Mouse (Mus musculus): ENCODE data around the gene Brd3os. TPM values are rescaled to one million over a fixed set of nuclear protein-coding genes. Genes with fewer than 3 reads are reported as not detected.
A peak's percentile ranks its signal among the peaks of the same experiment; 100 is the strongest.

Brd3os gene
- total RNA-seq (2021): 10 to 100 TPM; 23.6 to 24.5 TPM
- long read RNA-seq, experiment 1, transcript Brd3os-202 (1 exons, 1,898 nt): major isoform, 17 of 21 reads
- long read RNA-seq, experiment 1, partial matches to known transcripts: 0 of 21 reads
- long read RNA-seq, experiment 1, other reads (novel, unspliced or antisense): 4 of 21 reads
- long read RNA-seq, experiment 2, transcript Brd3os-202 (1 exons, 1,898 nt): major isoform, 28 of 36 reads
- long read RNA-seq, experiment 2, partial matches to known transcripts: 0 of 36 reads
- long read RNA-seq, experiment 2, other reads (novel, unspliced or antisense): 8 of 36 reads

GRCm38 (mm10) chr2:27441767-27442707, at the start of gene Brd3os:
TSS of gene Brd3os (plus strand) at chr2:27442324.
- TF ChIP-seq CTCF (conservative IDR thresholded peaks at IDR 0.05): no peak
- Histone ChIP-seq H3K27ac (peak within 1 kb of the TSS; percentile 93), H3K4me3 (peak within 1 kb of the TSS; percentile 93)
- DNase-seq (ENCODE audit: low spot score in 2 of 2): peak; percentile 94 to 97

GRCm38 (mm10) chr2:27394158-27394832, 47.8 kb upstream of the Brd3os start:
- no peak overlapping the region for H3K27ac ChIP-seq
- no peak for TF ChIP-seq CTCF (conservative IDR thresholded peaks at IDR 0.05)

GRCm38 (mm10) chr2:27396656-27397440, 45.3 kb upstream of the Brd3os start:
- no peak for TF ChIP-seq CTCF (conservative IDR thresholded peaks at IDR 0.05)
- 0 out of 2 replicates have a peak overlapping the region, but pooled peaks have one; percentile 23 for H3K27ac ChIP-seq
- peak; percentile 49 to 63 for DNase-seq (ENCODE audit: low spot score in 2 of 2)

More at GRCm38 (mm10) chr2:27394158-27394832, 47.8 kb upstream of the Brd3os start:
- DNase-seq (ENCODE audit: low spot score in 2 of 2): no peak
- no peak overlapping the region for H3K4me3 ChIP-seq

GRCm38 (mm10) chr2:27400083-27400482, 42.0 kb upstream of the Brd3os start:
- no peak overlapping the region for H3K27ac ChIP-seq
- H3K4me3 ChIP-seq: no peak overlapping the region
- no peak for TF ChIP-seq CTCF (conservative IDR thresholded peaks at IDR 0.05)
- DNase-seq (ENCODE audit: low spot score in 2 of 2): no peak

More at GRCm38 (mm10) chr2:27396656-27397440, 45.3 kb upstream of the Brd3os start:
- H3K4me3 ChIP-seq: no peak overlapping the region

- Histone ChIP-seq H3K27ac (no peak overlapping the region), H3K4me3 (no peak overlapping the region)
- no peak for TF ChIP-seq CTCF (conservative IDR thresholded peaks at IDR 0.05)
- DNase-seq (ENCODE audit: low spot score in 2 of 2): no peak
Measured at GRCm38 (mm10) chr2:27401544-27401943, 40.6 kb upstream of the Brd3os start.

- DNase-seq (ENCODE audit: low spot score in 2 of 2): no peak
- no peak overlapping the region for H3K27ac ChIP-seq
- H3K4me3 ChIP-seq: no peak overlapping the region
- no peak for TF ChIP-seq CTCF (conservative IDR thresholded peaks at IDR 0.05)
Measured at GRCm38 (mm10) chr2:27404375-27405093, 37.6 kb upstream of the Brd3os start.

GRCm38 (mm10) chr2:27405094-27405884, 36.8 kb upstream of the Brd3os start:
- H3K4me3 ChIP-seq: no peak overlapping the region
- DNase-seq (ENCODE audit: low spot score in 2 of 2): no peak
- no peak overlapping the region for H3K27ac ChIP-seq
- TF ChIP-seq CTCF (conservative IDR thresholded peaks at IDR 0.05): no peak

- Histone ChIP-seq H3K27ac (no peak overlapping the region), H3K4me3 (no peak overlapping the region)
- DNase-seq (ENCODE audit: low spot score in 2 of 2): no peak
- no peak for TF ChIP-seq CTCF (conservative IDR thresholded peaks at IDR 0.05)
Measured at GRCm38 (mm10) chr2:27406928-27407327, 35.2 kb upstream of the Brd3os start.

- DNase-seq (ENCODE audit: low spot score in 2 of 2): no peak
- no peak overlapping the region for H3K27ac ChIP-seq
- no peak for TF ChIP-seq CTCF (conservative IDR thresholded peaks at IDR 0.05)
- H3K4me3 ChIP-seq: no peak overlapping the region
Measured at GRCm38 (mm10) chr2:27408194-27408593, 33.9 kb upstream of the Brd3os start.

- no peak for DNase-seq (ENCODE audit: low spot score in 2 of 2)
- Histone ChIP-seq H3K4me3 (no peak overlapping the region), H3K27ac (no peak overlapping the region)
- no peak for TF ChIP-seq CTCF (conservative IDR thresholded peaks at IDR 0.05)
Measured at GRCm38 (mm10) chr2:27410518-27411140, 31.5 kb upstream of the Brd3os start.
